Mouse (Mus musculus) CD4-positive helper T cell, adult 2 months (primary cell): Measurements from ENCODE around the gene Olfr135.

Source experiments
- DNase-seq: peaks from one replicate; pipeline ENCODE4 v3.0.0-alpha.2; 2012; ENCODE audit warnings: low read depth, missing footprints, low spot score

Gene Olfr135

GRCm38 (mm10) chr17:38204035-38204434 lies at the start of gene Olfr135:
Gene Olfr135 (plus strand): TSS chr17:38204335.
- DNase-seq = no peak

- DNase-seq = no peak
Measured at GRCm38 (mm10) chr17:38171088-38171487, 33.0 kb upstream of the Olfr135 start, which contains the start of gene Olfr134. Gene Olfr134 (plus strand): TSS chr17:38171388.
